Mouse (Mus musculus) left cerebral cortex, postnatal 4 days (tissue): ENCODE results near the gene Kdm6a. TPM values are rescaled to one million over a fixed set of nuclear protein-coding genes. Genes with fewer than 3 reads are reported as not detected.

ENCODE experiments used
- DNase-seq: peaks from one replicate; pipeline ENCODE4 v3.0.0-alpha.2; 2022
- intact Hi-C: fragments of 180-260 bp; cut with DNase I; formaldehyde crosslinking; loops from one replicate; pipeline ENCODE4 v1.15.1; 2025
- total RNA-seq, 2 experiments: library from RNA; stranded (reverse); gene quantifications; 2 replicates each; pipeline ENCODE4 v1.2.3; 2021

Kdm6a gene
- 10 to 100 TPM; 43.8 to 57.2 TPM for total RNA-seq

DNA sequence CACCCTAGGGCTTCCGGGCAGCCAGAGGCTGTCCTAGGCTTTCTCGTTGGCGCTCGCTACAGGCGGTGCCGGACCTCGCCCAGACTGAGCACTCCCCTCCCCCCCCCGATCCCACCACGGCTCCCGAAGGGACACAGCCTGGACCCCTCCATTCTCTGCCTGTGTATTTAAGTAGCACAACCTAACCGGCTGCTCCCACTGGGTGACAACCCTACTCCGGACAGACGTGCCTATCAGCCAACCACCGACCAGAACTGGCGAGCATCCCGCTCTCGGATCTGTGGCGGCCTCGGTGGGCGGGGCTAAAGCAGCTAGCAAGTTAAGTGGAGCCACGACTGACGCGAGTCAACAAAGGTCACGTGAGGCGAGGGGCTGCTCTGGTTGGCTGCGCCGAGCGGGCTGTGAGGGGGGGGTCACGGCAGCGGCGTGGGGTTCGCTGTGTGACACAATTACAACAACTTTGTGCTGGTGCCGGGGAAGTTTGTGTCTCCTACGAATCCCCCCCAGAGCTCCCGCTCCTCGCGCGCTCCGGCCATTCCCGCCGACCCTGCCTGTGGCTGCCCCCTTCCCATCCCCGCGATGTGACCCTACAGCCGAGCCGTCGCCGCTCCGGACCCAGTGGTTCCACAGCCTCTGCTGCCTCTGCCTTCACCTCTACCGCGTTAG lies at the start of gene Kdm6a:
Gene Kdm6a, plus strand, starts transcription at position 384 of the 666 bp plus-strand sequence.
- intact Hi-C loops: loop anchor here (10.0 kb wide), 2 partner anchors 92 to 608 kb away; no protein-coding TSS in a partner anchor
- peak; percentile 98 for DNase-seq

DNA sequence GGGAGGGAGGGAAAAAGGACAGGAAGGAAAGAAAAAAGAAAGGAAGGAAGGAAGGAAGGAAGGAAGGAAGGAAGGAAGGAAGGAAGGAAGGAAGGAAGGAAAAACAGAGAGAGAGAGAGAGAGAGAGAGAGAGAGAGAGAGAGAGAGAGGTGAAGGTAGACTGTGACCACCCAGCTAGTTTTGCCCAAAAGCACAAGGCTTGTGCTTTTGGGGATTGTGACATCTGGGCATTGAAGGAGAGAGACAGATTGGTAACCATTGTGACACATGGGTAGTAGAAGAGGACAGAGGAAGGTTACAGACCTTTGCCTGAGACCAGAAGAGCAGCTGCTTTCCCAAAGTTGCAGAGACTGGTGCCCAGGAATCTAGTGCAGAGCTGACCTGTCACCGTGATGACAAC lies 16.8 kb upstream of the Kdm6a start, which contains the start of gene Dusp21:
Gene Dusp21, plus strand, starts transcription at position 301 of the 400 bp plus-strand sequence.
- DNase-seq: no peak
- intact Hi-C loops: no loop called here

DNA sequence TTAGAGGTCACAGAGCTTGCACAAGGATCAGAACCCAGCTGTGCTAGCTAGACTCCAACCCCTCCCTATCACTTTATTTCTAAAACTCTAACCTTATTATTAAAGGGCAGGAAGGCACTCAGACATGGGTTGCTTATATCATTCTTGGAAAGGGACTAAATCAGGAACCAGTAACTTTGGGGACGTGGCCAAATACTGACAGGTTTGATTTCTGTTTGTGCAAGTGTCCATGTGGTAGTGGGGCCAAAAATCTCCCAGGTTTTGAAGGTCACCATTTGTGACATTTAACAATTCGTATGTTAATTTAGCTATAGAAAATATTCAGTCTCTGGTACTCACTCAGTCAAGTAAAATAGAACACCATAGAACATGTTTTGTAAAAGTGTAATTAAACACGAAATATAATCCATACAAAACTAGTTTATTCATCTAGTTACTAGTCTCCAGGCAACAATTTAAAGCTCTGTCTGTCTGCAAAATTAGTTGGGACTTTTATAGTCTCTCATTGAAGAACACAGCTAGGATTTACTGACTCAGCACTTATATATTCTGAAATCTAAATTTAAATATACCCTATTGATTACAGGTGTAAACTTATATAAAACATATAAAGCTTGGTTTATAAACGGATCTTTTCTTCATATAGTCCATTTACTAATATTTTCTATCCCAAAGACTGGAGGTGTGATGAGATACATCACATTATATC lies 1.5 kb upstream of the Kdm6a start:
- intact Hi-C loops: loop anchor here (10.0 kb wide), 2 partner anchors 94 to 606 kb away; no protein-coding TSS in a partner anchor
- no peak for DNase-seq

DNA sequence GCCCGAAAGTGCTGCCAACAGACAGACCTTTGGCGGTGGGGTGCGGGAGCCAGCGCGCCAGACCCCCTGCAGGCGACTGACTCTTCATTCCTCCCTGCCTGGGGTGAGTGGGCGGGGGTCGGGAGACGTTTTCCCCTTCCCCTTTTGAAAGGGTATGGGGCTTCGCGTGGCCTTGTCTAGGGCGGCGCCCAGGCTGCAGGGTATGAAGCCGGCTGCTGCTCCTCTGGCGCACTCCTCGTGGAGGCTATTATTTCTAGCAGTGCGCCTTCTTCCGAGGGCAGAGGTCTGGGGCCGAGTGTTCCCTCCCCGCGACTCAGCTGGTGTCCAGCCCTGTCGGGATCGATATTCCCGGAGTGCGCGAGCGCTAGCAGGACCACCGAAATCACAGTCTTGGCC lies 581 bp upstream of the Kdm6a start:
- intact Hi-C loops: loop anchor here (10.0 kb wide), 2 partner anchors 93 to 607 kb away; no protein-coding TSS in a partner anchor
- peak; percentile 59 for DNase-seq

DNA sequence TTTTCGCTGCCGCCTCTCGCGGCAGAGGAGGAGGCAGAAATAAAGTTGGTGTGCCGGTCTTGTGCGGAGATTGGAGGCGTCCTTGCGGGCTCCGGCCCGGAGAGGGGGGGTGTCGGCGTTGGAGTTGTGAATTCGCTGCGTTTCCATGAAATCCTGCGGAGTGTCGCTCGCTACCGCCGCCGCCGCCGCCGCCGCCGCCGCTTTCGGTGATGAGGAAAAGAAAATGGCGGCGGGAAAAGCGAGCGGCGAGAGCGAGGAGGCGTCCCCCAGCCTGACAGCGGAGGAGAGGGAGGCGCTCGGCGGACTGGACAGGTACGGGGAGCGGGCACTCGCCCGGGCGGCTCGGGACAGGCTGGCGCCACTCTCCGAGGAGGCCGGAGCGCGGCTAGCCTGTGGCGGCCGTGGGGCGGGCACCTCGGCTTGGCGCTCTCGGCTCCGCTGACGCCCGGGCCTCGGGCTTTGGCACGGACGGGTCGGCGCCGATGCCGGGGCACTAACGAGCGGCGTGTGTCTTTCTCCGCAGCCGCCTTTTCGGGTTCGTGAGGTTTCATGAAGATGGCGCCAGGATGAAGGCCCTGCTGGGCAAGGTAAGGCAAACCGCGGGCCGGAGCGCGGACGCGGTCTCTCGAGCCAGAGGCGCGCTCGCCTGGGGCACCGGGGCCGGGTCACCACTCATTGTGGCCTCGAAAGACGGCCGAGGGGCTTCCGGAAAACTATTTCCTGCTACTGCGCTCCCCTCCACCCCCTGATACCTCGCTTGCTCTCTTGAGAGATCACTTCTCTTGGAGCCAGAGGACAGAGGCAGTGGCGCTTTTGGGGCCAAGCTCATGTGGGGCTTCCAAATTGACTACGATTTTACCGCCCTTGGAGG lies 721 bp downstream of the Kdm6a start:
- intact Hi-C loops: loop anchor here (10.0 kb wide), 2 partner anchors 92 to 608 kb away; no protein-coding TSS in a partner anchor
- DNase-seq: peak; percentile 55

DNA sequence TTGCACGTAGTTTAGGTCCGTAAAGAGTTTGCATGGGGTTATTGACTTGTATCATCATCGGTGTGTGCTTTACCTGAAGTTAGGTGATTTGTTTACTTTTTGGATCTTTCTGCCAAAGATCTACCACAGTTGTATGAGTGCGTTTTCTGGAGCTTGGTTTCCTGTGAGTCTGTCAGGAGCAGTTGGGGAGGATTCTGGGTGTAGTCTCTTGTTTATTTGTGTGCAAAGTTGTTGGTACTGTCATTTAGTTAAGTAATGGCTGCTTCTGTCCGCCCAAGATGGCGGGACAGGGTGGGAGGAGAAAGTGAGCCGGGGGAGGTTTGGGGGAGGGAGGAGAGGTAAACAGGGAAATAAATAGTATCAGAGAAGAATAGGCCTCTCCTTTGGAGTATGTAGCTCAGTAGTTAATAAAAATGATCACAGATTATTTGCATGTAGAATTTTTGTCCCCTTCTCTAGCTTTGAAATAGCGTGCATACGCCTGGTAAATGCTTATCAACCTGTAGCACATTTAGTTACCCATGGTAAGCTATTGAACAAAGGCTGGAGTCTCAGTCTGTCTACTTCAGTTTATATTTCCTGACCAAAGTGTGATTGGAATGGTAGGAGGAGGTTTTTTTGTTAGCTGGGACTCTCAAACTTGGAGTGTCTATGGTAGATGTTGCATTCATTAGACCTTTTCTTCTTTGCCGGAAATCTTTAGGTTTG lies 1.7 kb downstream of the Kdm6a start:
- peak; percentile 1 for DNase-seq
- intact Hi-C loops: loop anchor here (10.0 kb wide), 2 partner anchors 91 to 609 kb away; no protein-coding TSS in a partner anchor

DNA sequence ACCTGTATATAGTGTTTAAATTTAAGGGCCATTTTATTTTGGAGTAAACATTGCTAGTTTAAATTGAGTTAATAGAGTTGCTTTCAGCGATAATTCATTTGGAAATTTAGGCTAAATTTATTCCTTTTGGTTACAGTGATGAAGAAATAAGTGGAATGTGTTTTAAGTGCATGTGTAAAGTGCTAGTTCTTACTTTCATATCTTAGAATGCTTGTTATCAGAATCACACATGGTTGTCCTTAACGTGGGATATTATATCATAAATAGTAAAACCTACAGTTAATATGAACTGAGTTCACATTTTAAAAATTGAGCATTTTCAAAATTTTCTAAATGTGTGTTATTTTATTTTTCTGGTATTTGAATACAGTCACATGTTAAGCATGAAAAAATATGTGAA lies 2.7 kb downstream of the Kdm6a start:
- intact Hi-C loops: loop anchor here (10.0 kb wide), 2 partner anchors 90 to 610 kb away; no protein-coding TSS in a partner anchor
- DNase-seq: no peak

DNA sequence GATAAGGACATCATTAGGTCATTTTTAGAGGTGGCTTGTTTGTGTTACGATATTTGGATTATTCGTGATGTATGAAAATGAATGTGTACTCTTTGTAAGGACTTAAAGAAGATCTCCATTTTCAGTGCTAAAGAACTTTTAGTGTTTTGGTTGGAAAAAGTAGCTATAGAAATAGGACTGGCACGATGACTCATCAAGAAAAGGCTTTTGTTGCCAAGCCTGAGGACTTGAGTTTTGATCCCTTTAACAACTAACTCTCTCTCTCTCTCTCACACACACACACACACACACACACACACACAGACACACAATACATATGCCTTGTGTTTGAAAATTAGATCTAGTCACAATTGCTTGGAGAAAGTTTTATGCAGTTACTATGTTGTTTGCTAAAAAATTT lies 4.6 kb downstream of the Kdm6a start:
- no peak for DNase-seq
- intact Hi-C loops: loop anchor here (10.0 kb wide), 2 partner anchors 88 to 612 kb away; no protein-coding TSS in a partner anchor

DNA sequence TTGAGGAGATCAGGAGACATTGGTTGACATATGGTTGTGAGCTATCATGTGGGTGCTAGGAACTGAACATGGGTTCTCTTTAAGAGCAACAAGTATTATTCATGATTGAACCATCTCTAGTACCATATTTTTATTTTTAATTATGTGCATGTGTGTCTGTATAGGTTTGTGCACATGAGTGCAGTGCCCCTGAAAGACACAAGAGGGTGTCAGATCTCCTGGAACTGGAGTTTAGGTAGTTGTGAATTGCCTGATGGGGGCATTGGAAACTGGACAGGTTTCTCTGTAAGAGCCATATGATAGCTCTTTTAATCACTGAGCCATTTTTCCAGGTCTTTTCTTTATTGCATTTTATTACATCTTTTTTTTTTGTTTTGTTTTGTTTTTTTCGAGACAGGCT lies 6.6 kb downstream of the Kdm6a start:
- no peak for DNase-seq
- intact Hi-C loops: loop anchor here (10.0 kb wide), 2 partner anchors 86 to 614 kb away; no protein-coding TSS in a partner anchor

DNA sequence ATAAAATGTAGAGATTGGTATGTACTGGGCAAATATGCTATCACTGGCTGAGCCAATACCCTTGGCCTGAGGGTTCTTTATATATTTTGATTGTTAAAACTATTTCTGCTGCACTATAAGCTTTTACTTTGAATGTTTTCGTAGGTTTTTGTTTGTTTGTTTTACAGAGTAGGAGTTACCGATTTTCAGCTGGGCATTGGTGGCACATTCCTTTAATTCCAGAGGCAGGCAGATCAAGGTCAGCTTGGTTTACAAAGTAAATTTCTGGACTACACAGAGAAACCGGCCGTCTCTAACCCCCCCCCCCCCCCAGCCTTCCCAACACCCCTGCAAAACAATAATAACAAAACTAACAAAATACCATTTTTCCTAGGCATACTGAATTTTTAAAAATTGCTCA lies 12.5 kb downstream of the Kdm6a start:
- intact Hi-C loops: no loop called here
- DNase-seq: no peak

DNA sequence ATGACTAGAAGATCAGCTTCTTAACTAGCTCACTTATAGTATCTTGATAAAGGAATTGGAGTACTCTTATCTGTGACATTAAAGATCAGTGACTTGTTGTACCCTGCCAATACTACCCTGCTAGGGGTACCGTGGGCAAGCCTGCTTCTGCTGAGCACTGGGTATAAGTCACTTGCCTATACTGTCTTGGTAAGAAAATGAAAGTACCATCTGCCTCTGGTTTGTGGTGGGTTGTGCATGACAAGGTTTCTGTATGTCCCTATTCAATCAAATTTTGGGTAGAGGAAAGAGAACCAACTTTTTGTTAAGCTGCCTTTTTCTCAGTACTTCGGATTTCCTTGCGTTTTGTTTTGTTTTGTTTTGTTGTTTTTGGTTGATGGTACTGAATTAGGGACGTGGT lies 15.4 kb downstream of the Kdm6a start:
- intact Hi-C loops: no loop called here
- no peak for DNase-seq

DNA sequence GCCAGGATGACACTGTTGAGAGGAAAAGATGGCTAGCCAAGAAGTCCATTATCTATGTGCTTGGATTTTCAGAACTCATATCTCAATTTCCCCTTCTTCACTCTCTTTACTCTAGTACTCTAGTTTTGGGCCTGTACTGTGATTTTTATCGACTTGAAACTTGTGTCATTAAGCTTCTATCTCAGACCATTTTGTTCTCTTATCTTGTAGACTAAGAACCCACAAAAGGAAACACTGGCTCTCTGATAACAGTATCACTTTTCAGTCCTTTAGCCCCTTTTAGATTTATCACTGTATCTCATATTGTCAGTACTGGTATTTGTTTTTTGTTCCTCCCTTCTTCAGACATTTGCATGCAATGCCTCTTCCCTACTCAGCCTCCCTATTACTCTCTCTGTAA lies 17.1 kb downstream of the Kdm6a start:
- DNase-seq: no peak
- intact Hi-C loops: no loop called here

DNA sequence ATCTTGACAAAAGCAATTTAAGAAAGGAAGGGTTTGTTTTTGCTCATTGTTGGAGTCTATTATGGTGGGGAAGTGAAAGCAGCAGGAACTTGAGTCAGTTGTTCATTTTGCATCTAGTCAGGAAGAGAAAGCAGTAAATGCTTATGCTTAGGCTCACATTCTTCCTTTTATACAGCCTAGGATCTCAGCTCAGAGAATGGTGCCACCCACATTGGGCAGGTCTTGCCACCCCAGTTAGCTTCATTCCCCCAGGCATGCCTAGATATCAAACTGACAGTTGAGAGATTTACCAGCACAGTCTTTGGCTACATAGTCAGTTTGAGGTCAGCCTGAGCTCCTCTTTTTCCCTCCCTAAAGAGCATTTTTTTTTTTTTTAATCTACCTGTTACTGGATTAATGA lies 24.8 kb downstream of the Kdm6a start:
- intact Hi-C loops: no loop called here

DNA sequence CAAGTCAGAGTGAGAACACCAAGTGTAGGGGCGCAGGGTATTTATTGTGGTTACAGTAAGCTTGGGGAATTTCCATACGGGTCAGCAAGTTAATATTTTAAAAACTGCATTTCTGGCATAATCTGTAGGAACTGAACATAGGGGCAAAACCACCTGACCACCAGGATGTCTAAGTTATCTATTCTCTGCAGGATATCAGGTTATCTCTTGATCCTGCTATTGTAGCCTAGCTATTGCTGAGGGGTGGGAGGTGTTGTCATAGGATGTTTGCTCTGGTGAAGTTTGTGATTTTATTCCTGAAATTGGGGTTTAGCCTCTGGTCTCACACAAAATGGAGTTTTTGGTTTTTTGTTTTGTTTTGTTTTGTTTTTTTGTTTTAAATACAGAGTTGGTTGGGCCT lies 25.9 kb downstream of the Kdm6a start:
- DNase-seq: no peak

More for the DNA sequence above, 24.8 kb downstream of the Kdm6a start:
- DNase-seq: no peak

DNA sequence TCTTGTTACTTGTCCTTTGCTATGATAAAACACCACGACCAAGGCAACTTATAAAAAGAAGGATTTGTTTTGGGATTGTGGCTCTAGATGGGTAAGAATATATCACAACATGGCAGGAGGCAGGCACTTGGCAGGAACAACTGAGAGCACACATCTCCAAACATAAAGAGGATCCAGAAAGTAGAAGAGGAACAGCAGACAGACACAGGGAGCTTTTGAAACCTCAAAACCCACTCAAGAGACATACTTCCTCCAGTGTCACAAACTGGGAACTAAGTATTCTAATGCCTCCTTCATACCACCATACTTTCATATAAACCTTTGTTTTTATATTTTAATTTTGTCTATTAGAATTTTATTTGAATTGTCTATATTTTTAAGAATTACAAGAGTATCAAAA lies 77.2 kb downstream of the Kdm6a start:
- DNase-seq: no peak
- intact Hi-C loops: no loop called here

More for the DNA sequence above, 25.9 kb downstream of the Kdm6a start:
- intact Hi-C loops: no loop called here

DNA sequence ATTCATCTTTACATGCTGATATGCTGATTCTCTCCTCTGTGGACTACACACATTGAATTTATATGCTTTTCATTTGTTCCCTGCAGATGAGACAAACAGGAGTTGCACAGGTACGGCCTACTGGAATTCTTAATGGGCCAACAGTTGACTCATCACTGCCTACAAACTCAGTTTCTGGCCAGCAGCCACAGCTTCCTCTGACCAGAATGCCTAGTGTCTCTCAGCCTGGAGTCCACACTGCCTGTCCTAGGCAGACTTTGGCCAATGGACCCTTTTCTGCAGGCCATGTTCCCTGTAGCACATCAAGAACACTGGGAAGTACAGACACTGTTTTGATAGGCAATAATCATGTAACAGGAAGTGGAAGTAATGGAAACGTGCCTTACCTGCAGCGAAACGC lies 88.2 kb downstream of the Kdm6a start:
- intact Hi-C loops: loop anchor here (10.0 kb wide), 2 partner anchors 86 to 1356 kb away; partner anchors contain the start of gene Kdm6a
- DNase-seq: no peak

DNA sequence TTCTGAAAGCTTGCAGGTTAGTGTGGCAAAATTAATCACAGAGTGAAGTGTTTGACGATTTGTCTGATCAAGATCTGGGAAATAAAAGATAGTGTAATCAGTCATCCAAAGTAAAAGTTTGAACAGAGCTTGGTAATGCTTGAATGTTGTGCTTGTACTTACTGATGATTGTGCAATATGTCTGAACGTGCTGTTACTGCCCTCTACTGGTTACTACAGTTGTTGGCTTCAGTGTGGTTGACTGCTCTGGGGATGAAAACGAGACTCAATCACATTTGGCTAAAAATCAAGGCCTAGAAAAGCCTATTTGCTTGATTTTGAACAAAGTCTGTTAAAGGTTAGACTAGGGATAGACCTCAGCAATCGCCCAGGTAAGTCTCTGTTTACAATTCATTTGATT lies 92.4 kb downstream of the Kdm6a start:
- peak; percentile 4 for DNase-seq
- intact Hi-C loops: loop anchor here (5.0 to 10.0 kb wide), 3 partner anchors 90 to 1360 kb away; partner anchors contain the start of gene Kdm6a

DNA sequence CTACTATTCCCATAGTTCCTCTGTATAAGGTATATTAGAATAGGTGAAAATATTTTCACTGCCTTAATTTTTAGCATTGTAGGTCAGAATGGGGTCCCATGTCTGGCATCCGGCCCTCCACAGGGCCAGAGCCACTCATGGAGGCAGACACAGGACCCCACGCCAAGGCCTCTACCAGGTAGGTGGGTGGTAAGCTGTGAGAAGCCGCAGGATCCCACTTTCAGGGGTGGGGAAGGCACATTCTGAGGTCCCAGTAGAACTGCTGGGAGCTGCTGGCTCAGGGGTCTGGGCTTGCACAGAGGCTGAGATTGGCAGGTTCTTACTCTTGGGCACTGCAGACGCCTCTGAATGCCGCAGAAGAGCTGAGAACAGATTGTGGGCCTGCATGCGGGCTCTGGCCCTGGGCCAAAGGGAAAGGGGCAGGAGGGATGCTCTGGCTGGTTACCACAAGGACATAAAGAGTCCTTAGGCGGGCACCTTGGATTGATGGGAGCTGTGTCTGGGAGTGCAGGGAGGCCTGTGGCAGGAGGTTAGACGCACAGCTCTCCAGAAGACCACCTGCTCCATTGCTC lies 95.9 kb downstream of the Kdm6a start:
- peak; percentile 56 for DNase-seq
- intact Hi-C loops: loop anchor here (5.0 to 10.0 kb wide), 3 partner anchors 94 to 1364 kb away; partner anchors contain the start of gene Kdm6a

DNA sequence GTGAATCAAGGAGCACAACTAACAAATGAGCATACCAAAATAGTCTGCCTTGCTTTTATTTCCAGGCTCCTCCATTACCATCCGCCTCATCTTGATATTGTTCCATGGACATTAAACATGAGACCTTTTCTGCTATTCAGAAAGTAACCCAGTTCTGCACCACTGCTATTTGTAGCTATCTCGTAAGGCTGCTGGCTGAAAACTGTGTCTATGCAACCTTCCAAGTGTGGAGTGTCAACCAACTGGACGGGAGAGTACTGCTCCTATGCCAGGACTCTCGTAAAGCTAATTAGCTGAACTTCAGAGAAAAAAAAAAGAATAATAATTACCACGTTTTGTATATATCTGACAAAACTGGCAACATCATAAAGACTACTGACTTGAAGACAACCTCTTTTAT lies 116.2 kb downstream of the Kdm6a start:
- DNase-seq: no peak
- intact Hi-C loops: no loop called here
